ENCODE assay signal across 24 mouse cellular contexts in genomic region chr3:27898178-27898577, GRCm38 (mm10). TPM values are rescaled to one million over a fixed set of nuclear protein-coding genes. Genes with fewer than 3 reads are reported as not detected.
DNase-seq lines count a peak whose midpoint lies in the region; ATAC-seq and TF ChIP-seq lines count a peak whose summit lies in the region.
"Had no signal": no experiment of that assay in that cellular context is flagged by ENCODE, and none has a peak within 500 bp of the region (broad histone marks: within the 10 kb centered on the region; RNA-seq: fewer than 3 reads in every experiment).

No protein-coding gene starts in this region.

- H3K9ac ChIP-seq in intestine, embryonic 15.5 days: no peak overlapping the region
- H3K9ac ChIP-seq in intestine, postnatal 0 days (ENCODE audit: low read depth, low read length): no peak overlapping the region
- H3K9ac ChIP-seq in liver, postnatal 0 days (replicated peaks): no peak overlapping the region; the same call in 1 of the 2 replicates
- H3K9ac ChIP-seq: embryonic facial prominence, embryonic 13.5 days; forebrain, postnatal 0 days; hindbrain, embryonic 12.5 days; kidney, embryonic 15.5 days; midbrain, embryonic 13.5 days had no signal

- TF ChIP-seq EP300 in liver, postnatal 0 days (IDR thresholded peaks at IDR 0.05; ENCODE audit: low read depth): no peak

- no peak for DNase-seq in heart, embryonic 10.5 days (ENCODE audit: low spot score)
- no peak for DNase-seq in heart, adult 18-20 months
- DNase-seq in liver, postnatal 0 days: no peak
- no peak for DNase-seq in retina, postnatal 1 day
- DNase-seq: adrenal gland, postnatal 10 days; B cell, adult 2 months; cerebellum, adult 18-20 months; forebrain, postnatal 0 days; gastrocnemius, postnatal 10 days; left cerebral cortex, postnatal 4 days; lung, postnatal 4 days; spleen, adult 18-20 months; thymus, postnatal 25 days had no signal

- no peak for TF ChIP-seq CTCF in intestine, postnatal 0 days (IDR thresholded peaks at IDR 0.05; ENCODE audit: low read depth)
- TF ChIP-seq CTCF in liver, postnatal 0 days (IDR thresholded peaks at IDR 0.05; ENCODE audit: low read depth): no peak

- ATAC-seq in intestine, embryonic 15.5 days: peak; percentile 29; the same call in 1 of the 2 replicates
- no peak for ATAC-seq in intestine, postnatal 0 days
- peak; percentile 27; the same call in 1 of the 2 replicates for ATAC-seq in granulocyte monocyte progenitor cell, adult 5-6 weeks (replicated peaks; ENCODE audit: poor library complexity, severe bottlenecking)
- no peak; the same call in 1 of the 2 replicates for ATAC-seq in liver, postnatal 0 days
- ATAC-seq in cerebellum, adult (ENCODE audit: insufficient number of reproducible peaks, low FRiP score, low TSS enrichment): no peak
- ATAC-seq: forebrain, postnatal 0 days; inflammation-experienced regulatory T-cells, adult 6 months; midbrain, embryonic 13.5 days had no signal

- no peaks in the 10 kb centered on the region for H3K27me3 ChIP-seq in heart, embryonic 10.5 days (ENCODE audit: insufficient read depth, poor library complexity, severe bottlenecking)
- H3K27me3 ChIP-seq in intestine, embryonic 15.5 days (replicated peaks): no peaks in the 10 kb centered on the region
- H3K27me3 ChIP-seq in intestine, postnatal 0 days (replicated peaks; ENCODE audit: control insufficient read depth, insufficient read depth, low read length): no peaks in the 10 kb centered on the region
- no peaks in the 10 kb centered on the region for H3K27me3 ChIP-seq in liver, postnatal 0 days (ENCODE audit: insufficient read depth, low read length)
- H3K27me3 ChIP-seq: embryonic facial prominence, embryonic 13.5 days; hindbrain, embryonic 12.5 days; kidney, embryonic 15.5 days; midbrain, embryonic 13.5 days had no signal

- H3K9me3 ChIP-seq in heart, embryonic 10.5 days: no peaks in the 10 kb centered on the region
- no peaks in the 10 kb centered on the region for H3K9me3 ChIP-seq in intestine, embryonic 15.5 days
- H3K9me3 ChIP-seq in intestine, postnatal 0 days (ENCODE audit: control insufficient read depth): no peaks in the 10 kb centered on the region
- H3K9me3 ChIP-seq in liver, postnatal 0 days (ENCODE audit: low read length): no peaks in the 10 kb centered on the region
- H3K9me3 ChIP-seq: embryonic facial prominence, embryonic 13.5 days; hindbrain, embryonic 12.5 days; kidney, embryonic 15.5 days; midbrain, embryonic 13.5 days had no signal

- H3K27ac ChIP-seq in heart, embryonic 10.5 days: peak overlapping the region; percentile 82; the same call in 1 of the 2 replicates
- no peak overlapping the region for H3K27ac ChIP-seq in intestine, embryonic 15.5 days
- no peak overlapping the region for H3K27ac ChIP-seq in intestine, postnatal 0 days (ENCODE audit: low read depth, low read length)
- peak overlapping the region; percentile 89 for H3K27ac ChIP-seq in liver, postnatal 0 days (ENCODE audit: low read depth)
- H3K27ac ChIP-seq: embryonic facial prominence, embryonic 13.5 days; hindbrain, embryonic 12.5 days; kidney, embryonic 15.5 days; midbrain, embryonic 13.5 days had no signal

- H3K4me3 ChIP-seq in heart, embryonic 10.5 days: no peak overlapping the region
- H3K4me3 ChIP-seq in intestine, embryonic 15.5 days (replicated peaks): no peak overlapping the region
- no peak overlapping the region for H3K4me3 ChIP-seq in intestine, postnatal 0 days (ENCODE audit: low read depth, low read length)
- H3K4me3 ChIP-seq in liver, postnatal 0 days (ENCODE audit: low read depth, low read length): no peak overlapping the region
- H3K4me3 ChIP-seq: embryonic facial prominence, embryonic 13.5 days; hindbrain, embryonic 12.5 days; kidney, embryonic 15.5 days; midbrain, embryonic 13.5 days had no signal

- 43% methylated on average over 10 of the region's 10 CpGs for WGBS in heart, embryonic 10.5 days
- WGBS in intestine, embryonic 15.5 days: 72% methylated on average over 10 of the region's 10 CpGs
- 74% methylated on average over 10 of the region's 10 CpGs for WGBS in intestine, postnatal 0 days
- WGBS in liver, postnatal 0 days (ENCODE audit: insufficient replicate concordance): 27% methylated on average over 10 of the region's 10 CpGs

- H3K4me1 ChIP-seq in heart, embryonic 10.5 days: peaks cover 20% of the 10 kb centered on the region
- peaks cover 10% of the 10 kb centered on the region for H3K4me1 ChIP-seq in intestine, embryonic 15.5 days (replicated peaks)
- peaks cover 9% of the 10 kb centered on the region for H3K4me1 ChIP-seq in intestine, postnatal 0 days (replicated peaks; ENCODE audit: control insufficient read depth, insufficient read depth, low read length)
- H3K4me1 ChIP-seq in liver, postnatal 0 days (ENCODE audit: insufficient read depth): peaks cover 16% of the 10 kb centered on the region
- H3K4me1 ChIP-seq: midbrain, embryonic 13.5 days had no signal

- H3K36me3 ChIP-seq in heart, embryonic 10.5 days: no peaks in the 10 kb centered on the region
- no peaks in the 10 kb centered on the region for H3K36me3 ChIP-seq in intestine, embryonic 15.5 days
- no peaks in the 10 kb centered on the region for H3K36me3 ChIP-seq in intestine, postnatal 0 days (ENCODE audit: control insufficient read depth, insufficient read depth)
- no peaks in the 10 kb centered on the region for H3K36me3 ChIP-seq in liver, postnatal 0 days (replicated peaks; ENCODE audit: insufficient read depth, low read length)
- H3K36me3 ChIP-seq: embryonic facial prominence, embryonic 13.5 days; hindbrain, embryonic 12.5 days; kidney, embryonic 15.5 days; midbrain, embryonic 13.5 days had no signal

- H3K4me2 ChIP-seq in intestine, embryonic 15.5 days (replicated peaks): no peak overlapping the region
- H3K4me2 ChIP-seq in intestine, postnatal 0 days (replicated peaks; ENCODE audit: low read depth): no peak overlapping the region
- peak overlapping the region; percentile 39; the same call in 1 of the 2 replicates for H3K4me2 ChIP-seq in liver, postnatal 0 days (ENCODE audit: low read depth, low read length)
- H3K4me2 ChIP-seq: embryonic facial prominence, embryonic 13.5 days; hindbrain, embryonic 12.5 days; kidney, embryonic 15.5 days; midbrain, embryonic 13.5 days had no signal

RNA-seq across cellular contexts. Expression of gene Tmem212, which starts 2.0 kb away (rescaled TPM):
- not detected in 2 replicates for polyA plus RNA-seq in heart, embryonic 10.5 days (2016; fragmentation: Nextera tagmentation; extraction: Ambion mirVana)
- total RNA-seq in heart, adult 18-20 months (2021): under 1 TPM in 1 of 2 experiments, not detected in 1; 0.85 TPM
- not detected in 2 replicates for polyA plus RNA-seq in intestine, embryonic 15.5 days (2015; fragmentation: Nextera tagmentation; extraction: Ambion mirVana)
- polyA plus RNA-seq in intestine, postnatal 0 days (2015; fragmentation: Nextera tagmentation; extraction: Ambion mirVana): 0.29 TPM in 1 of 2 replicates, not detected in the other
- not detected in 2 replicates for total RNA-seq in granulocyte monocyte progenitor cell, adult 5-6 weeks (2014; fragmentation: Nextera tagmentation)
- not detected in 2 replicates for total RNA-seq in granulocyte monocyte progenitor cell, adult 5-6 weeks (2017)
- polyA plus RNA-seq in liver, postnatal 0 days (2015; fragmentation: Nextera tagmentation; extraction: Ambion mirVana): 0.21 and 0.26 TPM in 2 replicates
- total RNA-seq: adrenal gland, postnatal 10 days; gastrocnemius, postnatal 10 days; neutrophil, adult 5-6 weeks had no signal
- polyA plus RNA-seq: embryonic facial prominence, embryonic 13.5 days; hindbrain, embryonic 12.5 days; inflammation-experienced regulatory T-cells, adult 6 months; kidney, embryonic 15.5 days; midbrain, embryonic 13.5 days; stomach, embryonic 14.5 days had no signal

RNA-seq across cellular contexts. Expression of gene Pld1, which starts 40.3 kb away (rescaled TPM):
- 5.7 TPM in 2 replicates for polyA plus RNA-seq in heart, embryonic 10.5 days (2016; fragmentation: Nextera tagmentation; extraction: Ambion mirVana)
- total RNA-seq in heart, adult 18-20 months (2021): 10 to 100 TPM in 1 of 2 experiments, 1 to 10 TPM in 1; 8.0 to 11.8 TPM
- 14.9 and 17.0 TPM in 2 replicates for polyA plus RNA-seq in intestine, embryonic 15.5 days (2015; fragmentation: Nextera tagmentation; extraction: Ambion mirVana)
- 18.1 and 19.2 TPM in 2 replicates for polyA plus RNA-seq in intestine, postnatal 0 days (2015; fragmentation: Nextera tagmentation; extraction: Ambion mirVana)
- total RNA-seq in granulocyte monocyte progenitor cell, adult 5-6 weeks (2014; fragmentation: Nextera tagmentation): 8.8 and 9.9 TPM in 2 replicates
- total RNA-seq in granulocyte monocyte progenitor cell, adult 5-6 weeks (2017): 4.4 and 9.0 TPM in 2 replicates
- 4.9 and 5.1 TPM in 2 replicates for polyA plus RNA-seq in liver, postnatal 0 days (2015; fragmentation: Nextera tagmentation; extraction: Ambion mirVana)

Comparison
In these comparisons a context has a peak if more than half of its experiments do, and no peak if none do; other contexts are left out.
1. ATAC-seq: peak in intestine, embryonic 15.5 days (single experiment) and granulocyte monocyte progenitor cell, adult 5-6 weeks (single experiment); none in intestine, postnatal 0 days (single experiment), liver, postnatal 0 days (single experiment) and cerebellum, adult (single experiment).
2. H3K27ac ChIP-seq: peak in heart, embryonic 10.5 days (single experiment) and liver, postnatal 0 days (single experiment); none in intestine, embryonic 15.5 days (single experiment) and intestine, postnatal 0 days (single experiment).